Mouse (Mus musculus): ENCODE data around the gene Tnr. TPM values are rescaled to one million over a fixed set of nuclear protein-coding genes. Genes with fewer than 3 reads are reported as not detected.

Gene Tnr
- polyA plus RNA-seq, 1 experiment = not detected

GRCm38 (mm10) chr1:159519206-159519605 lies 4.4 kb upstream of the Tnr start:
- H3K4me1 ChIP-seq (ENCODE audit: control insufficient read depth, insufficient read depth, low read length) = peaks cover 7% of the 10 kb centered on the region
- no peak overlapping the region for H3K27ac ChIP-seq (ENCODE audit: insufficient read depth, low read depth, low read length)
- no peak for TF ChIP-seq CTCF (IDR thresholded peaks at IDR 0.05; ENCODE audit: insufficient read depth, low read depth, low read length)
- 82% methylated on average over 1 of the region's 1 CpGs for WGBS
- no peak overlapping the region for H3K4me3 ChIP-seq (ENCODE audit: insufficient read depth, low read depth, low read length)

- H3K4me1 ChIP-seq (ENCODE audit: control insufficient read depth, insufficient read depth, low read length) = peaks cover 4% of the 10 kb centered on the region; the same call in 1 of the 2 replicates
- no peak overlapping the region for H3K4me3 ChIP-seq (ENCODE audit: insufficient read depth, low read depth, low read length)
- 80% methylated on average over 2 of the region's 2 CpGs for WGBS
- H3K27ac ChIP-seq (ENCODE audit: insufficient read depth, low read depth, low read length) = no peak overlapping the region
- no peak for TF ChIP-seq POLR2A (IDR thresholded peaks at IDR 0.05; ENCODE audit: insufficient read depth, low read depth, low read length)
- TF ChIP-seq CTCF (IDR thresholded peaks at IDR 0.05; ENCODE audit: insufficient read depth, low read depth, low read length) = no peak
Observed at GRCm38 (mm10) chr1:159523069-159523468, 500 bp upstream of the Tnr start.

- under 1% methylated on average over 18 of the region's 18 CpGs for WGBS
Observed at GRCm38 (mm10) chr1:159524051-159524549, 531 bp downstream of the Tnr start.

GRCm38 (mm10) chr1:159532841-159533569 lies 9.4 kb downstream of the Tnr start:
- H3K4me1 ChIP-seq (ENCODE audit: control insufficient read depth, insufficient read depth, low read length) = peaks cover 10% of the 10 kb centered on the region
- no peak overlapping the region for H3K4me3 ChIP-seq (ENCODE audit: insufficient read depth, low read depth, low read length)
- 49% methylated on average over 4 of the region's 4 CpGs for WGBS
- no peak overlapping the region for H3K27ac ChIP-seq (ENCODE audit: insufficient read depth, low read depth, low read length)
- TF ChIP-seq POLR2A (IDR thresholded peaks at IDR 0.05; ENCODE audit: insufficient read depth, low read depth, low read length) (no peak), CTCF (IDR thresholded peaks at IDR 0.05; ENCODE audit: insufficient read depth, low read depth, low read length) (no peak)

More at GRCm38 (mm10) chr1:159524051-159524549, 531 bp downstream of the Tnr start:
- Histone ChIP-seq H3K4me3 (ENCODE audit: insufficient read depth, low read depth, low read length) (peak overlapping the region; percentile 64), H3K27ac (ENCODE audit: insufficient read depth, low read depth, low read length) (peak overlapping the region; percentile 77), H3K4me1 (ENCODE audit: control insufficient read depth, insufficient read depth, low read length) (peaks cover 4% of the 10 kb centered on the region; the same call in 1 of the 2 replicates)
- TF ChIP-seq POLR2A (IDR thresholded peaks at IDR 0.05; ENCODE audit: insufficient read depth, low read depth, low read length) (no peak), CTCF (IDR thresholded peaks at IDR 0.05; ENCODE audit: insufficient read depth, low read depth, low read length) (no peak)

GRCm38 (mm10) chr1:159535582-159535981 lies 12.0 kb downstream of the Tnr start:
- WGBS = 61% methylated on average over 4 of the region's 4 CpGs
- TF ChIP-seq CTCF (IDR thresholded peaks at IDR 0.05; ENCODE audit: insufficient read depth, low read depth, low read length) = no peak
- no peak for TF ChIP-seq POLR2A (IDR thresholded peaks at IDR 0.05; ENCODE audit: insufficient read depth, low read depth, low read length)
- no peak overlapping the region for H3K27ac ChIP-seq (ENCODE audit: insufficient read depth, low read depth, low read length)

GRCm38 (mm10) chr1:159537541-159537940 lies 14.0 kb downstream of the Tnr start:
- peaks cover 7% of the 10 kb centered on the region for H3K4me1 ChIP-seq (ENCODE audit: control insufficient read depth, insufficient read depth, low read length)
- H3K4me3 ChIP-seq (ENCODE audit: insufficient read depth, low read depth, low read length) = no peak overlapping the region
- no peak for TF ChIP-seq POLR2A (IDR thresholded peaks at IDR 0.05; ENCODE audit: insufficient read depth, low read depth, low read length)
- no peak for TF ChIP-seq CTCF (IDR thresholded peaks at IDR 0.05; ENCODE audit: insufficient read depth, low read depth, low read length)
- H3K27ac ChIP-seq (ENCODE audit: insufficient read depth, low read depth, low read length) = no peak overlapping the region

More at GRCm38 (mm10) chr1:159535582-159535981, 12.0 kb downstream of the Tnr start:
- Histone ChIP-seq H3K4me3 (ENCODE audit: insufficient read depth, low read depth, low read length) (no peak overlapping the region), H3K4me1 (ENCODE audit: control insufficient read depth, insufficient read depth, low read length) (peaks cover 10% of the 10 kb centered on the region)

- no peak overlapping the region for H3K4me3 ChIP-seq (ENCODE audit: insufficient read depth, low read depth, low read length)
- H3K27ac ChIP-seq (ENCODE audit: insufficient read depth, low read depth, low read length) = no peak overlapping the region
- H3K4me1 ChIP-seq (ENCODE audit: control insufficient read depth, insufficient read depth, low read length) = peaks cover 5% of the 10 kb centered on the region
- WGBS = 53% methylated on average over 7 of the region's 7 CpGs
- no peak for TF ChIP-seq CTCF (IDR thresholded peaks at IDR 0.05; ENCODE audit: insufficient read depth, low read depth, low read length)
- TF ChIP-seq POLR2A (IDR thresholded peaks at IDR 0.05; ENCODE audit: insufficient read depth, low read depth, low read length) = no peak
Observed at GRCm38 (mm10) chr1:159538076-159538475, 14.5 kb downstream of the Tnr start.

- Histone ChIP-seq H3K4me1 (ENCODE audit: control insufficient read depth, insufficient read depth, low read length) (peaks cover 4% of the 10 kb centered on the region; the same call in 1 of the 2 replicates), H3K27ac (ENCODE audit: insufficient read depth, low read depth, low read length) (no peak overlapping the region), H3K4me3 (ENCODE audit: insufficient read depth, low read depth, low read length) (no peak overlapping the region)
- WGBS = 70% methylated on average over 9 of the region's 9 CpGs
- no peak for TF ChIP-seq CTCF (IDR thresholded peaks at IDR 0.05; ENCODE audit: insufficient read depth, low read depth, low read length)
- no peak for TF ChIP-seq POLR2A (IDR thresholded peaks at IDR 0.05; ENCODE audit: insufficient read depth, low read depth, low read length)
Observed at GRCm38 (mm10) chr1:159545470-159546145, 22.0 kb downstream of the Tnr start.

GRCm38 (mm10) chr1:159551036-159551435 lies 27.5 kb downstream of the Tnr start:
- Histone ChIP-seq H3K4me1 (ENCODE audit: control insufficient read depth, insufficient read depth, low read length) (peaks cover 15% of the 10 kb centered on the region), H3K27ac (ENCODE audit: insufficient read depth, low read depth, low read length) (no peak overlapping the region), H3K4me3 (ENCODE audit: insufficient read depth, low read depth, low read length) (no peak overlapping the region)
- TF ChIP-seq POLR2A (IDR thresholded peaks at IDR 0.05; ENCODE audit: insufficient read depth, low read depth, low read length) (no peak), CTCF (IDR thresholded peaks at IDR 0.05; ENCODE audit: insufficient read depth, low read depth, low read length) (no peak)
- 41% methylated on average over 10 of the region's 10 CpGs for WGBS
